Mouse (Mus musculus): ENCODE measurements around the gene Tspan9. TPM values are rescaled to one million over a fixed set of nuclear protein-coding genes. Genes with fewer than 3 reads are reported as not detected.

The Tspan9 gene
- polyA plus RNA-seq, 1 experiment from 2014 or later: 130 TPM

- Histone ChIP-seq H3K36me3 (ENCODE audit: control insufficient read depth, insufficient read depth, low read length) (no peaks in the 10 kb centered on the region), H3K9ac (ENCODE audit: low read depth, low read length) (no peak overlapping the region), H3K4me2 (no peak overlapping the region), H3K27me3 (ENCODE audit: control insufficient read depth, insufficient read depth, low read length) (no peaks in the 10 kb centered on the region), H3K4me3 (ENCODE audit: low read depth, low read length) (no peak overlapping the region), H3K4me1 (ENCODE audit: control insufficient read depth, insufficient read depth, low read length) (peaks cover 33% of the 10 kb centered on the region), H3K27ac (ENCODE audit: low read depth, low read length) (no peak overlapping the region), H3K9me3 (replicated peaks; ENCODE audit: control insufficient read depth, low read length) (no peaks in the 10 kb centered on the region)
- no peak for ATAC-seq (replicated peaks; ENCODE audit: insufficient number of reproducible peaks, low FRiP score, low TSS enrichment)
- 55% methylated on average over 10 of the region's 10 CpGs for WGBS (ENCODE audit: insufficient replicate concordance)
These were observed 90.2 kb downstream of the Tspan9 start for GRCm38 (mm10) chr6:128053000-128053732.

- 56% methylated on average over 7 of the region's 7 CpGs for WGBS (ENCODE audit: insufficient replicate concordance)
- H3K36me3 ChIP-seq (ENCODE audit: control insufficient read depth, insufficient read depth, low read length): no peaks in the 10 kb centered on the region
- no peaks in the 10 kb centered on the region for H3K9me3 ChIP-seq (replicated peaks; ENCODE audit: control insufficient read depth, low read length)
- H3K27ac ChIP-seq (ENCODE audit: low read depth, low read length): peak overlapping the region; percentile 87; the same call in 1 of the 2 replicates
- H3K4me1 ChIP-seq (ENCODE audit: control insufficient read depth, insufficient read depth, low read length): peaks cover 53% of the 10 kb centered on the region
- H3K27me3 ChIP-seq (ENCODE audit: control insufficient read depth, insufficient read depth, low read length): no peaks in the 10 kb centered on the region
- no peak overlapping the region; the same call in 1 of the 2 replicates for H3K4me2 ChIP-seq
- H3K9ac ChIP-seq (ENCODE audit: low read depth, low read length): no peak overlapping the region
- ATAC-seq (replicated peaks; ENCODE audit: insufficient number of reproducible peaks, low FRiP score, low TSS enrichment): no peak
- no peak overlapping the region for H3K4me3 ChIP-seq (ENCODE audit: low read depth, low read length)
These were observed 95.7 kb downstream of the Tspan9 start for GRCm38 (mm10) chr6:128047671-128048070.

- Histone ChIP-seq H3K4me1 (ENCODE audit: control insufficient read depth, insufficient read depth, low read length) (peaks cover 58% of the 10 kb centered on the region), H3K36me3 (ENCODE audit: control insufficient read depth, insufficient read depth, low read length) (no peaks in the 10 kb centered on the region), H3K27ac (ENCODE audit: low read depth, low read length) (peak overlapping the region; percentile 87), H3K9ac (ENCODE audit: low read depth, low read length) (no peak overlapping the region; the same call in 1 of the 2 replicates), H3K27me3 (ENCODE audit: control insufficient read depth, insufficient read depth, low read length) (no peaks in the 10 kb centered on the region), H3K4me3 (ENCODE audit: low read depth, low read length) (no peak overlapping the region), H3K4me2 (no peak overlapping the region; the same call in 1 of the 2 replicates), H3K9me3 (replicated peaks; ENCODE audit: control insufficient read depth, low read length) (no peaks in the 10 kb centered on the region)
- no peak for ATAC-seq (replicated peaks; ENCODE audit: insufficient number of reproducible peaks, low FRiP score, low TSS enrichment)
- 74% methylated on average over 8 of the region's 8 CpGs for WGBS (ENCODE audit: insufficient replicate concordance)
These were observed 96.2 kb downstream of the Tspan9 start for GRCm38 (mm10) chr6:128047239-128047638.

- 33% methylated on average over 6 of the region's 6 CpGs for WGBS (ENCODE audit: insufficient replicate concordance)
- peaks cover 62% of the 10 kb centered on the region for H3K4me1 ChIP-seq (ENCODE audit: control insufficient read depth, insufficient read depth, low read length)
- ATAC-seq (replicated peaks; ENCODE audit: insufficient number of reproducible peaks, low FRiP score, low TSS enrichment): peak; percentile 37; the same call in 1 of the 2 replicates
- no peaks in the 10 kb centered on the region for H3K36me3 ChIP-seq (ENCODE audit: control insufficient read depth, insufficient read depth, low read length)
- no peak overlapping the region for H3K4me3 ChIP-seq (ENCODE audit: low read depth, low read length)
- peak overlapping the region; percentile 87 for H3K27ac ChIP-seq (ENCODE audit: low read depth, low read length)
- no peaks in the 10 kb centered on the region for H3K9me3 ChIP-seq (replicated peaks; ENCODE audit: control insufficient read depth, low read length)
- peak overlapping the region; percentile 28 for H3K9ac ChIP-seq (ENCODE audit: low read depth, low read length)
- H3K27me3 ChIP-seq (ENCODE audit: control insufficient read depth, insufficient read depth, low read length): no peaks in the 10 kb centered on the region
- no peak overlapping the region for H3K4me2 ChIP-seq
These were observed 96.6 kb downstream of the Tspan9 start for GRCm38 (mm10) chr6:128046799-128047198.

- Histone ChIP-seq H3K4me2 (no peak overlapping the region), H3K9me3 (replicated peaks; ENCODE audit: control insufficient read depth, low read length) (no peaks in the 10 kb centered on the region), H3K4me3 (ENCODE audit: low read depth, low read length) (no peak overlapping the region), H3K27ac (ENCODE audit: low read depth, low read length) (no peak overlapping the region), H3K27me3 (ENCODE audit: control insufficient read depth, insufficient read depth, low read length) (no peaks in the 10 kb centered on the region), H3K4me1 (ENCODE audit: control insufficient read depth, insufficient read depth, low read length) (peaks cover 73% of the 10 kb centered on the region), H3K9ac (ENCODE audit: low read depth, low read length) (no peak overlapping the region), H3K36me3 (ENCODE audit: control insufficient read depth, insufficient read depth, low read length) (no peaks in the 10 kb centered on the region)
- ATAC-seq (replicated peaks; ENCODE audit: insufficient number of reproducible peaks, low FRiP score, low TSS enrichment): no peak
- WGBS (ENCODE audit: insufficient replicate concordance): 60% methylated on average over 10 of the region's 10 CpGs
These were observed 98.7 kb downstream of the Tspan9 start for GRCm38 (mm10) chr6:128044691-128045090.

GRCm38 (mm10) chr6:128043486-128043885 is 99.9 kb downstream of the Tspan9 start:
- Histone ChIP-seq H3K27ac (ENCODE audit: low read depth, low read length) (no peak overlapping the region), H3K4me1 (ENCODE audit: control insufficient read depth, insufficient read depth, low read length) (peaks cover 73% of the 10 kb centered on the region), H3K9me3 (replicated peaks; ENCODE audit: control insufficient read depth, low read length) (no peaks in the 10 kb centered on the region), H3K9ac (ENCODE audit: low read depth, low read length) (no peak overlapping the region), H3K4me3 (ENCODE audit: low read depth, low read length) (no peak overlapping the region), H3K36me3 (ENCODE audit: control insufficient read depth, insufficient read depth, low read length) (no peaks in the 10 kb centered on the region), H3K27me3 (ENCODE audit: control insufficient read depth, insufficient read depth, low read length) (no peaks in the 10 kb centered on the region), H3K4me2 (no peak overlapping the region)
- no peak for ATAC-seq (replicated peaks; ENCODE audit: insufficient number of reproducible peaks, low FRiP score, low TSS enrichment)
- 67% methylated on average over 6 of the region's 6 CpGs for WGBS (ENCODE audit: insufficient replicate concordance)

- H3K4me3 ChIP-seq (ENCODE audit: low read depth, low read length): no peak overlapping the region
- no peak overlapping the region for H3K4me2 ChIP-seq
- ATAC-seq (replicated peaks; ENCODE audit: insufficient number of reproducible peaks, low FRiP score, low TSS enrichment): no peak
- H3K27ac ChIP-seq (ENCODE audit: low read depth, low read length): 0 out of 2 replicates have a peak overlapping the region, but pooled peaks have one; percentile 32
- H3K36me3 ChIP-seq (ENCODE audit: control insufficient read depth, insufficient read depth, low read length): no peaks in the 10 kb centered on the region
- no peak overlapping the region for H3K9ac ChIP-seq (ENCODE audit: low read depth, low read length)
- no peaks in the 10 kb centered on the region for H3K27me3 ChIP-seq (ENCODE audit: control insufficient read depth, insufficient read depth, low read length)
- no peaks in the 10 kb centered on the region for H3K9me3 ChIP-seq (replicated peaks; ENCODE audit: control insufficient read depth, low read length)
- peaks cover 71% of the 10 kb centered on the region for H3K4me1 ChIP-seq (ENCODE audit: control insufficient read depth, insufficient read depth, low read length)
- 36% methylated on average over 6 of the region's 6 CpGs for WGBS (ENCODE audit: insufficient replicate concordance)
These were observed 101.6 kb downstream of the Tspan9 start for GRCm38 (mm10) chr6:128041836-128042235.

- Histone ChIP-seq H3K4me2 (no peak overlapping the region), H3K27me3 (ENCODE audit: control insufficient read depth, insufficient read depth, low read length) (no peaks in the 10 kb centered on the region), H3K27ac (ENCODE audit: low read depth, low read length) (no peak overlapping the region), H3K9me3 (replicated peaks; ENCODE audit: control insufficient read depth, low read length) (no peaks in the 10 kb centered on the region), H3K4me3 (ENCODE audit: low read depth, low read length) (no peak overlapping the region), H3K4me1 (ENCODE audit: control insufficient read depth, insufficient read depth, low read length) (peaks cover 65% of the 10 kb centered on the region), H3K9ac (ENCODE audit: low read depth, low read length) (no peak overlapping the region), H3K36me3 (ENCODE audit: control insufficient read depth, insufficient read depth, low read length) (no peaks in the 10 kb centered on the region)
- 77% methylated on average over 9 of the region's 9 CpGs for WGBS (ENCODE audit: insufficient replicate concordance)
- ATAC-seq (replicated peaks; ENCODE audit: insufficient number of reproducible peaks, low FRiP score, low TSS enrichment): no peak
These were observed 104.2 kb downstream of the Tspan9 start for GRCm38 (mm10) chr6:128039077-128039766.
